Mouse (Mus musculus) thymus, adult 2 months (tissue): Measurements from ENCODE around the gene Palld. TPM values are rescaled to one million over a fixed set of nuclear protein-coding genes. Genes with fewer than 3 reads are reported as not detected.
A peak's percentile ranks its signal among the peaks of the same experiment; 100 is the strongest.

ENCODE experiments used
- DNase-seq: peaks from one replicate; pipeline ENCODE4 v3.0.0; 2021
- H3K27ac ChIP-seq: fragments of 200-500 bp; 2 replicates; pipeline ENCODE4 v1.5.1; 2012; ENCODE audit warnings: low read length, control low read depth; ENCODE audit not compliant: control insufficient read depth, insufficient read depth
- H3K27me3 ChIP-seq: fragments of 200-500 bp; 2 replicates; pipeline ENCODE4 v1.6.1; 2012; ENCODE audit warnings: mild to moderate bottlenecking, low read length, moderate library complexity, mixed read lengths; ENCODE audit not compliant: control insufficient read depth, insufficient read depth
- H3K36me3 ChIP-seq: fragments of 200-500 bp; 2 replicates; pipeline ENCODE4 v1.6.1; 2012; ENCODE audit warnings: mild to moderate bottlenecking, low read length, moderate library complexity; ENCODE audit not compliant: control insufficient read depth, insufficient read depth
- H3K4me1 ChIP-seq: fragments of 200-500 bp; replicated peaks from 2 replicates; pipeline ENCODE4 v1.6.1; 2012; ENCODE audit warnings: low read length; ENCODE audit not compliant: control insufficient read depth, insufficient read depth
- H3K4me3 ChIP-seq: fragments of 200-500 bp; 2 replicates; pipeline ENCODE4 v1.5.1; 2012; ENCODE audit warnings: mild to moderate bottlenecking, low read length, control low read depth, moderate library complexity; ENCODE audit not compliant: control insufficient read depth, insufficient read depth
- CTCF ChIP-seq: fragments of 200-500 bp; IDR thresholded peaks from 2 replicates; pipeline ENCODE4 v1.5.1; 2012; ENCODE audit warnings: mild to moderate bottlenecking, control low read depth, low read length, moderate library complexity, borderline replicate concordance; ENCODE audit not compliant: control insufficient read depth, poor library complexity, insufficient read depth; ENCODE audit errors: extremely low read depth
- POLR2A ChIP-seq: fragments of 200-500 bp; IDR thresholded peaks from 2 replicates; pipeline ENCODE4 v1.6.1; 2012; ENCODE audit warnings: mild to moderate bottlenecking, low read length, control low read depth, moderate library complexity; ENCODE audit not compliant: control insufficient read depth, poor library complexity, insufficient read depth; ENCODE audit errors: extremely low read depth
- WGBS: fragments of 180-500 bp; shearing (Covaris S2); methylation state at CpG from one replicate; pipeline ENCODE4 v1.1.7; 2018; 5-methylcytosine and 5-hydroxymethylcytosine counted together
- polyA plus RNA-seq: library from polyadenylated mRNA; depleted of rRNA; stranded (reverse); fragments of >200 nt; gene quantifications from 2 replicates; pipeline ENCODE4 v1.2.3, GENCODE M21; 2012

Palld gene
- polyA plus RNA-seq, 1 experiment: 10.6 TPM

DNA sequence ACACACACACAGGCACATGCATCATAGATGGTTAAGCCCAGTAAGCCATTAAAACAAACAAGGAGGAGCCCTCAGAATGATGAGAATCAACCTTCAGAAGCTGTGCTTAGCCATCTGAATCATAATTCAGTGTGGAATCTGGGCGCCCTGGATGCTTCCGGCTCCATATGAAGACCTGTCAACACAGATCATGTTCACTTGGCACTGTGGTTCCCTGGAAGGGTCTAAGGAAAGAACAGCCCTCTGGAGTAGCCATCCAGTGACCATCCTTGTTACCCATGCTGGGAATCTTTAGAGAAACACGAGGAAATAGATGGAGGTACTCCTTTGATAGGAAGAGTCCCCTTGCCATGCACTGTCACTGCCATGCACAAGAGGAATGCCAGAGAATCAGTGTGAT lies 197.0 kb downstream of the Palld start:
- TF ChIP-seq CTCF: no peak
- TF ChIP-seq POLR2A: no peak
- H3K4me3 ChIP-seq: no peak overlapping the region
- H3K36me3 ChIP-seq: no peaks in the 10 kb centered on the region
- WGBS: 89% methylated on average over 3 of the region's 3 CpGs
- H3K27me3 ChIP-seq: no peaks in the 10 kb centered on the region
- no peak for DNase-seq
- H3K27ac ChIP-seq: no peak overlapping the region
- H3K4me1 ChIP-seq: no peaks in the 10 kb centered on the region

DNA sequence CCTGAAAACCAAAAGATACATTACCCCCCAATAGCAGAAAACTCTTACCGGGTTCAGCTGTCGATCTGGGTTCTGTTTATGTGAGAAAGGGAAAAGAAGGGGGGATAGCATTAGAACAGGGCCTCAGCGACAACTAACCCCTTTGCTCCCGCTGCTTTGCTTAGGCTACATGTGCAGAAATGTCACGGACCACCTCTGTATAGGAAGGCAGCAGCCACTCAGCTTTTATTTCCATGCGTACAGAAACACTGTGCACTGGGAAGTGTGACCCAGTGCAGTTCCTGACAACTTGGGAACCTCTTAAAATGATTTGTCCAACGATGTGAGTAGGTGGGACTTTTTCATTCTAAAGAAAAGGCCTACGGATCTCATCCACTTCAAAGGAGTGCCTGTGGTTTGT lies 200.4 kb downstream of the Palld start:
- Histone ChIP-seq H3K27ac (no peak overlapping the region), H3K4me1 (no peaks in the 10 kb centered on the region), H3K4me3 (no peak overlapping the region), H3K36me3 (no peaks in the 10 kb centered on the region), H3K27me3 (no peaks in the 10 kb centered on the region)
- 80% methylated on average over 8 of the region's 8 CpGs for WGBS
- no peak for TF ChIP-seq CTCF
- no peak for TF ChIP-seq POLR2A
- no peak for DNase-seq

DNA sequence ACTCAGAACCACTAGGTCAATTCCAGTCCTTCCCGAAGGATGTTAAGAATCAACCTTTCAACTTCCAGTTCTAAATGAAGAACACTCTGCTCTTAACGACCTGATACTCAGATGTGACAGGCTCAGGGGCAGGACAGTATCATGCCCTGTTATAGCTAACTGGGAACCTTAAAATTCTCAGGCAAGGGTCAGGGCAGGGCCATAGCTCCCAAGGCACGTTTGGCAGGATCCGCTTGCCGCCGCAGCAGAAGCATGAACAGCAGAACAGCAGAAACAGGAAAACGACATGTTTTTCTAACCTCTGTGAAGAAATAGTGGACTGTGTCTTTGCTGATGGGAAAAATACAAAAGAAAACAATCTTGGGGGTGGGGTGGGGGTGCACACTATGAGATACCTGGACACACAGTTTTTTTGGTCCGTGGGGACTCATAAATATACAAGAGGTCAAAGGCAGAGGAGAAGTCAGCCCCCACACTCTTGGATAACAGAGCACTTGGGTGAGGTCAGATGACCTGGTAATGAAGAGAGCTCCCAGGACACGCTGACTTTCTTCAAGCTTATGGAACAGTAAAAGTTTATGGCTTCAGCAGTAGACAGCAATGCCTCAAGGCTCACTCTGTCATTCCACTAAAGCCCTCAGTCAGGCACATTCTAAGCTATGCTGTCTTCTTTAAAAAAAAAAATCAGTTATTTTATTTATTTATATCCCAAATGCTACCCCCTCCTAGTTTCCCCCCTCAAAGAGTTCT lies 201.4 kb downstream of the Palld start:
- Histone ChIP-seq H3K36me3 (no peaks in the 10 kb centered on the region), H3K27ac (no peak overlapping the region), H3K27me3 (no peaks in the 10 kb centered on the region), H3K4me1 (no peaks in the 10 kb centered on the region), H3K4me3 (no peak overlapping the region)
- TF ChIP-seq CTCF (no peak), POLR2A (no peak)
- no peak for DNase-seq
- 91% methylated on average over 9 of the region's 9 CpGs for WGBS

DNA sequence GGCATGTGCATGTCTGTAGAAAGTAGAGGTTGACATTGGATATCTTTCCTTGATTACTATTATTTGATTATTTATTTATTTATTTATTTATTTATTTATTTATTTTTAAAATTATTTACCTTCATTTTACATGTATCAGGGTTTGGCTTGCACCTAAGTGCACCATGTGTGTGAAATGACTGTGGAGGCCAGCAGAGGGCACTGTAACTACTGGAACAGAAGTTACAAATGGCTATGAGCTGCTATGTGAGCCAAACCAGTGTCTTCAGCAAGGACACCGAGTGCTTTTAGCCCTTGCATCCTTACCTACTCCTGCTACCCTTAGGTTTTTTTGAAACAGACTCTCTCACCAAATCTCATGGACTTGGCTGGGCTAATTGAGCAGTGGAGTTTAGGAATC lies 202.2 kb downstream of the Palld start:
- no peak overlapping the region for H3K27ac ChIP-seq
- H3K4me3 ChIP-seq: no peak overlapping the region
- peak; percentile 20 for DNase-seq
- no peaks in the 10 kb centered on the region for H3K4me1 ChIP-seq
- no peaks in the 10 kb centered on the region for H3K36me3 ChIP-seq
- H3K27me3 ChIP-seq: no peaks in the 10 kb centered on the region
- 98% methylated on average over 1 of the region's 1 CpGs for WGBS
- TF ChIP-seq CTCF (no peak), POLR2A (no peak)

DNA sequence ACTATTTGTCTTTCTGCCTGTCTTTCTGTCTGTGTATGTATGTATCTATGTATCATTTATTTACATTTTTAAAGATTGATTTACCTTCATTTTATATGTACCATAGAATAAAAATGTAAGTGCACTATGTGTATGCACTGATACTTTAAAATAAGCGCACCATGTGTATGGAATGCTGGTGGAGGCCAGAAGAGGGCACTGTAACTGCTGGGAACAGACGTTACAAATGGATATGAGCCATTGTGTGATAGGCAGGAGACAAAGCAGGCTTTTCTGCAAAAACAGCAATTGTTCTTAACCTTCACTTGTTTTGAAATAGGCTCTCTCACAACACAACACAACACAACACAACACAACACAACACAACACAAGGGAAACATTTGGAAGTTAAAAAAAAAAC lies 203.5 kb downstream of the Palld start:
- Histone ChIP-seq H3K4me1 (no peaks in the 10 kb centered on the region), H3K27ac (no peak overlapping the region), H3K27me3 (no peaks in the 10 kb centered on the region), H3K4me3 (no peak overlapping the region), H3K36me3 (no peaks in the 10 kb centered on the region)
- TF ChIP-seq POLR2A (no peak), CTCF (no peak)
- DNase-seq: no peak
- 89% methylated on average over 2 of the region's 2 CpGs for WGBS

DNA sequence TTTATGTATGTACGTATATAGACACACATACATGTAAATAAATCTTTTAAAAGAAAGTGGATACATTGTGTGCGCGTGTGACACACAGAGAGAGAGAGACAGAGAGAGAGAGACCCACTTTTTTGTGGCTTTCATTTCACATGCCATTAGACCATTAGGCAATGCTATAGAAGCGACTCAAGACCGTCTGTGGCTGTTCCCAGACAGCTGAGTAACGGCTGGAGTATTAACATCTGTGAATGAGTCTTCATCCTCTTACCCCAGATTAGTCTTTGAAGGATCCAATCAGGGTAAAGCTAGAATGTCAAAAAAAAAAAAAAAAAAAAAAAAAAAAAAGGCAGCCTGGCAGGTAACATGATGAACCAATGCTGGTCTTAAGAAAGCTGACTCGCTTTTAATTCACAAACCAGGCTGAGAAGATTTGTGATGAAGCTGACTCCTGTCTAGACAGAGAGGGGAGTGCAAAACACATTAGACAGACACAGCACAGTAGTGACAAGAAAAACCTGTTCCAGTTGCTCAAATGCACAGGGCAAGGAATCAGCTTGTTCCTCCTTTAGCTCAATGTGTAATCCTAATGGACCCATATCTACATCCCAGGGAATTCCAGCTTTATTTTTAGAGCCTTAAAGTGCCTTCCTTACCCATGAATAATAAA lies 204.6 kb downstream of the Palld start:
- Histone ChIP-seq H3K4me3 (no peak overlapping the region), H3K27ac (no peak overlapping the region), H3K27me3 (no peaks in the 10 kb centered on the region), H3K36me3 (no peaks in the 10 kb centered on the region), H3K4me1 (no peaks in the 10 kb centered on the region)
- no peak for DNase-seq
- no peak for TF ChIP-seq CTCF
- no peak for TF ChIP-seq POLR2A
- WGBS: 89% methylated on average over 7 of the region's 7 CpGs

DNA sequence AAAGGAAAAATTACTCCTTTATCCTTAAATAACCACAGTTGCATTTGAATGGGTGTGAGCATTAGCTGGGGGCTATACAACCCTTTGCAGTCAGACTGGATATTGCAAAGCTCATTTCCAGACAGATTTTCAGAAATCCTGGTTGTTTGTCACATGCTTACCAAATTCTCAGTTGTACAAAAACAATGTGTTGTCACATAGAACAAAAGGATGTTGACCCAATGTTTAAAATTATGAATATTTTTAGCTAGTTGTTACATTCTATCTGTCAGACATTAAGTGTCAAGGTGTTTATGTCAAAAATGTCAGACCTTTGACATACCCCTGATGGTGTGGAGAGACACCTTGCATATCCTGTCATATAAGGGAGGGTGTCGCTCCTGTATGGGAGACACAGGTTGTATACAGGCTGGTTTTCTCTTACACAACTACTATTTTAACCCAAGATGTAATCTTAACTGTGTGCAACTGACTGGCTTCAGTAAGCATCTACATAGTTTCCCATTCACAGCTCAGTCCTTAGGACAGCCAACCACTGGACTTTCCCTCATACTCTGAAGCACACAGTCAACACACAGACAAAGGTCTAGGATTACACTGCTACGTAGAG lies 205.5 kb downstream of the Palld start:
- H3K27me3 ChIP-seq: no peaks in the 10 kb centered on the region
- TF ChIP-seq CTCF (no peak), POLR2A (no peak)
- DNase-seq: no peak
- H3K36me3 ChIP-seq: no peaks in the 10 kb centered on the region
- H3K4me3 ChIP-seq: no peak overlapping the region
- H3K4me1 ChIP-seq: no peaks in the 10 kb centered on the region
- no peak overlapping the region for H3K27ac ChIP-seq
- WGBS: 92% methylated on average over 2 of the region's 2 CpGs
